Mouse (Mus musculus) lung, adult 18-20 months (tissue): Measurements from ENCODE around the gene Fgfr2.
"Not testable (repeated sequence)": the region's sequence is repeated elsewhere in the genome, so short reads cannot be mapped to it uniquely, and the experiment has no call there.

Source experiments
- DNase-seq, 2 experiments: peaks; one replicate each; pipeline ENCODE4 v3.0.0; 2022; ENCODE audit warnings: mixed read lengths in 2 of 2

Fgfr2 gene

DNA sequence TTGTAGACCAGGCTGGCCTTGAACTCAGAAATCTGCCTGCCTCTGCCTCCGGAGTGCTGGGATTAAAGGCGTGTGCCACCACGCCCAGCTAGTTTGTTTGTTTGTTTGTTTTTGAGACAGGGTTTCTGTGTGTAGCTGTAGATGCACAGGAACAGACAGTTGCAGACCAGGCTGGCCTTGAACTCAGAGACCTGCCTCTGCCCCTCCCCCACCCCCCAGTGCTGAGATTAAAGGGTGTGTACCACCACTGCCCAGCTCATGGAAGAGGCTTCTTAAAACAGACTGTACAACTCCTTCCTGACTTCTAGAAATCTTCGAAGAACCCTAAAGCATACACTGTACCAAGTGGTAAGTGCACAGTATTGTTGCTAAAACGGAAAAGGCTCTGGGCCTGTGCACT lies 2577.7 kb downstream of the Fgfr2 start:
- DNase-seq: no peak

DNA sequence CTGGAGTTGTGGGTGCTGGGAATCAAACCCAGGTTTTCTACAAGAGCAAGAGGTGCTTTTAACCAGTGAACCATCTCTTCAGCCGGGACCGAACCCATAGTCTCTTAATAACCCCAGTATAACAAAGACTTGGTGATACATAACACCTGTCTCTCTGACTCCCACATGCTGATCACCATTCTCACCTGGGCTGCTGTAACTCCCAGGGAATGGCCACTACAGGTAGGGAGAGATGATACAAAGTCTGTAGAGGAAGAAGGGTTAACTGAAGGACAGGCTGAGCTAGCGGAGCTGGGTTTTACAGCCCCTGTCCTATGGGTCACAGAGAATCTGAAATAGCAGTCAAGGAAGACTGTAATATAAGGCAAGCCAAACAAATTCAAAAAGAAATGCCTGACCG lies 2580.0 kb downstream of the Fgfr2 start:
- no peak for DNase-seq

DNA sequence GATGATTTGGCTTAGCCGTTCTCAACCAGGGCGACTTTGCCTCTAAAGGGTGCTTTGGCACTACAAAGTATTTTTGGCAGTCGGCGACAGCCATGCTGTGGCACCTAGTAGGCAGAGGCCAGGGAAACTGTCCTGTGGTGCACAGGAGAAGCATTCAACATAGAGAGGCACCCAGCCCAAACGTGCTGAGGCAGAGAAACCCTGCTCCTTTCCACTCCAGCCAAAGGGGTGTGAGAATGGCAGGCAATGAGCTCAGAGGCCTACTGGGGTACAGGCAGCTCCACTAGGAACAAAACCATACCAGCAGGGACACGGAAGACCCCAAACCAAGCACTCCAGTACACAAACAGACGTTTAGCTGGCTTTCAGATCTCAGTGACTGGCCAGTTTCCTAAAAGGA lies 2583.0 kb downstream of the Fgfr2 start:
- no peak for DNase-seq

DNA sequence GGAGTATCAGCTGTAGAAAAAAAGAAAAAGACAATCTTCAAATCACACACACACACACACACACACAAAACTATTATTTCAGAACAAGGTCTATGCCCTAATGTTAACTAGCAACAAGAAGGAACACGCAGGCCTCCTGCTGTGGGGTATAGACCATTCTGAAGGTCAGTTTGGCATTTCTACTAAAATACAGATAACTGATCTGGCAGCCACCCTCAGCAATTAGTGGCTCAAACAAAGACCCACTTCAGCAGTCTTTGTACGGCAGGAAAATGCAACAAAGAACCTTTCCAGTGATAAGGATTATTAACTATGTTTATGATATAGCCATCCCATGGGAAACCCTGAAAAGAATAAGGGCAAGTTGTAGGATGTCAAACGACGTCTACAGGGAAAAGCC lies 2586.1 kb downstream of the Fgfr2 start:
- no peak for DNase-seq

DNA sequence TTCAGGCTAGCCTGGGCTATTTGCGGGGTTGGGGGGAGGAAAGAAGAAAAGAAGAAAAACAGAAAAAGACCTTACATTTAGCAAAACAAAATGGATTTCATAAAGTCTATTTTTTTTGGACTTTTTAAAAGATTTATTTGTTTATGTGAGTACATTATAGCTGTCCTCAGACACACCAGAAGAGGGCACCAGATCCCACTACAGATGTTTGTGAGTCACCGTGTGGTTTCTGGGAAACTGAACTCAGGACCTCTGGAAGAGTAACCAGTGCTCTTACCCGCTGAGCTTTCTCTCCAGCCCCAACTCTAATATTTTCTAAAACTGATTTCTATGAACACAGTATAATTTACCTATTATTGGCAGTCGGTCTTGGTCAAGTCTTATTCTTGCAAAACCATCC lies 2588.0 kb downstream of the Fgfr2 start:
- no peak for DNase-seq

DNA sequence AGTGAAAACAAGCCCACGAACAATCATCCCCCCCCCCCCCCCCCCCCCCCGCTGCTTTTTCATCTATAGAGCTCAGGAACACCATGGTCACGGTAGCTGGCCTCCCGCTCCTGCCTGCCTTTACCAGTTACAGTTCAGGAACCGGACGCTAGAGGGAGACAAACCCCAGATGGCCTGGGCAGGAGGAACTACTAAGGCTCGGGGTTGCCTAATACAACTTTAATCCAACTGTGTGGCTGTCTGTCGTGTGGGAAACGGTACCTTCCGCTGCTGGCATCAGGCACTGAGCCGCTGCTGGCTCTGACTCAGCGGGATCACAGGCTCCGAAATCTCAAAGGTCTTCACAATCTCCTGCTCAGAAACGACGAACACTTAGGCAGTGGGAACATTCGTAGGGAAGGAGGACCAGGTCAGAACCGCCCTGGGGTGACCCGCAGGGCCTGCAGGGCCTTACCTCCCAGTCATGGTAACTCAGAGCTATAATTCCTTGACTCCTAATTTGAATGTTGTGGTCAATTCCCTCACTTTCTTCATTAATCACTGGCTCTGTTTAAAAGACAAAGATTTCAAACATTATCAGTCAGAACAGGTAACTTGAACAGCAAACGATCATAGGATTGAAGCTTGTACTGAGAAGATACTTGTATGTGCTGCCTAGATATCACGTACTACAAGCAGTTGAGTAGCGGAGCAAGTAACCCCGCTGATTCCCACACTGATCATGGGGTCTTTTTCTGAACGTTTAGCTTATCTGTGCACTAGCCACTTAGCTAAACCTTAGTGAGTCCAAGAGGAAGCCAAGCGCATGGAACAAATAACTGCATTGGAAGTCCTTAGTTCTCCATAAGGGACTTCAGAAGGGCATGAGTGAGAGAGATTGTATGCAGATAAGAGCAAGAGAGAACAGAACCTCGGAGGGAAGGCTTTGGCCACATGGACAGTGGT lies 2589.6 kb downstream of the Fgfr2 start:
- DNase-seq: peak; percentile 84 to 87

DNA sequence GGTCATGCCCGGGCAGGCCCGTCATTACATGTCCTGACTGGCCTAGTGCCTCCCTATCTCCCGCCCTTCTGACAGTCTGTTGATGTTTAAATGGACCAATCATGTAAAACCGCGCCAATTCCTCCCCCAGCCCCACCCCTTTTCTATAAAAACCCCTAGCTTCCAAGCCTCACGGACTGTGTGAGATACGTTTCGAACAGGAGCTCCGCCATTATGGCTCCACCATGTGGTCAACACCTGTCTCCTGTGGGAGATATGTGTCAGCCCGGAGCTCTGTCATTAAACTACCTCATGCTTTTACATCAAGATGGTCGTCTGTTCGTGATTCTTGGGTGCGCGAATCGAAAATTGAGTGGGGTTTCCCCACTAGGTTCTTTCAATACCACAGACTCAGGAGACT lies 2592.0 kb downstream of the Fgfr2 start:
- not testable (repeated sequence) for DNase-seq

DNA sequence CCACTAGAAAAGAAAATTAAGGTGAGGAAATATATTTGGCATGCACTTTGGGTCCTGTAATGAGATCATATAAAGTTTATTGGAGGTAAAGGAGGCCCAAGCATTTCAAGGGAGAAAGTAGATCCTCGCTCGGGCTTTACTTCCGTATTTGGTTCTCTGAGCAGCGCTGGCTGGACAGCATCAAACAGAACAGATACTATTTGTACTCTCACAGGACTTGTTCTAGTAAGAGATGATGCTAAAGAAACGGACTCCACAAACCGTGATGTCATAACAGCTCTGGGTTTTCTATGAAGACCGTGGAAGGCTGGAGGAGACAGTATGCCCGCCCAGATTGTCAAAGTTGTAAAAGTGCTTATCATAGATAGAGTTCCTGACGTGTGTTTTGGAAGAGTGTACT lies 2595.8 kb downstream of the Fgfr2 start:
- DNase-seq: no peak

DNA sequence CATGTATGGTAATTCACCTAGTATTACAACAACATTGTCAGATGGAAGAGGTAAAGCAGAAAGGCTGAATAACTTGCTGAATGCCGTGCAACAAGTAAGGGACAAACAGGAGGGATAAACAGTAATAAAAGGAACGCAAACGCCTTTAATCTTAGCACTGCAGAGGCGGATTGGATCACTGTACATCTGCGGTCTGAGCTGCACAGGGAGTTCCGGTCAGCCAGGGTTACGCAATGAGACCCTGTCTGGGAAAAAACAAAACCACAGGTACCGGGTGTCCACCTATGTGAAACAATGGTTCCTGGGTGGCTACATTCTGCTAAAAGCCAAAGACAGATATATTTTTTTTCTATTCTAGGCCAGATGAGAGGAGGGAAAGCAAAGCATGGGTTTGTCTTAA lies 2599.7 kb downstream of the Fgfr2 start:
- DNase-seq: no peak

DNA sequence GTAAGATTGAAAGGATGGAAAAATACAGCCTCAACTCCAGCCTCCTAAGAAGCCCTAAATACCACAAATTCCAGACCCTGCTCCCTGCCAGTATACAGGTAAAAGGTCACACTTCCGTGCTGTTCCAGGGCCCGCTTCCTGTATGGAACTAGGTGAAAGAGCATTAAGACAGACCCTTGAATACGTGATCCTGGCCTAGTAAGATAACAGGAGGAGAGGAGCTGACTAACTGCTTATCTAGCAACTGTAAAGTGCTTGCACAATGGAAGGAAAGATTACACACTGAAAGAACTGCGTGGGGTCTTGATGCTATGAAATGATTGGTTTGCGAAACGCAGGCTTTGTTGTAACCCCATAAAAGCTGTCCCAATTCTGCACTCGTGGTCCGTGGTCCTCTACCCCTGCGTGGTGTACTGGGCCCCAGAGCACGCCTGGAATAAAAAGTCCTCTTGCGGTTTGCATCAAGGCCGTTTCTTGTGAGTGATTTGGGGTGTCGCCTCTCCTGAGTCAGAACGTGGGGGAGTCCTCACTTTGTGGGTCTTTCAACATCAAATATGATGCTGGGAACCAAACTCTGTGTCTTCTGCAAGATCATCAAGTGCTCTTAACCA lies 2602.2 kb downstream of the Fgfr2 start:
- DNase-seq: no peak

DNA sequence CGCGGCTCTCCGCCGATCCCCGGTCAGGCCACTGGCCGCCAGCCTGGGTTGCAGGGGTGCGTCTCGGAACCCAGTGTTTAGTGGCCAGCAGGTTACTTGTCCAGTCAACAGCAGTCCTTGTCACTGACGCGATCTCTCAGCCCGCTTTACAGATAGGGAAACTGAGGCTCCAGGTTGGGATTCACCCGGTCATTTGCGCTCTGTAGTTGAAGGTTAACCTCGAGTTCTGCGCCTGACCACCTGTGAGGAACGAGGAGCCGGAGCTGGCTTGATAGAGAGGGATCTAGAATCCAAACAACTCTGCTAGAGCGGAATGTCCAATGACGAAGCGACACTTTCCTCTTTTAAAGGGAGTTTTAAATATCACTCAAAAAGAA lies 2603.1 kb downstream of the Fgfr2 start, which contains the start of gene Ate1:
TSS of gene Ate1 (minus strand) at position 321 of the 377 bp plus-strand sequence.
- no peak for DNase-seq

DNA sequence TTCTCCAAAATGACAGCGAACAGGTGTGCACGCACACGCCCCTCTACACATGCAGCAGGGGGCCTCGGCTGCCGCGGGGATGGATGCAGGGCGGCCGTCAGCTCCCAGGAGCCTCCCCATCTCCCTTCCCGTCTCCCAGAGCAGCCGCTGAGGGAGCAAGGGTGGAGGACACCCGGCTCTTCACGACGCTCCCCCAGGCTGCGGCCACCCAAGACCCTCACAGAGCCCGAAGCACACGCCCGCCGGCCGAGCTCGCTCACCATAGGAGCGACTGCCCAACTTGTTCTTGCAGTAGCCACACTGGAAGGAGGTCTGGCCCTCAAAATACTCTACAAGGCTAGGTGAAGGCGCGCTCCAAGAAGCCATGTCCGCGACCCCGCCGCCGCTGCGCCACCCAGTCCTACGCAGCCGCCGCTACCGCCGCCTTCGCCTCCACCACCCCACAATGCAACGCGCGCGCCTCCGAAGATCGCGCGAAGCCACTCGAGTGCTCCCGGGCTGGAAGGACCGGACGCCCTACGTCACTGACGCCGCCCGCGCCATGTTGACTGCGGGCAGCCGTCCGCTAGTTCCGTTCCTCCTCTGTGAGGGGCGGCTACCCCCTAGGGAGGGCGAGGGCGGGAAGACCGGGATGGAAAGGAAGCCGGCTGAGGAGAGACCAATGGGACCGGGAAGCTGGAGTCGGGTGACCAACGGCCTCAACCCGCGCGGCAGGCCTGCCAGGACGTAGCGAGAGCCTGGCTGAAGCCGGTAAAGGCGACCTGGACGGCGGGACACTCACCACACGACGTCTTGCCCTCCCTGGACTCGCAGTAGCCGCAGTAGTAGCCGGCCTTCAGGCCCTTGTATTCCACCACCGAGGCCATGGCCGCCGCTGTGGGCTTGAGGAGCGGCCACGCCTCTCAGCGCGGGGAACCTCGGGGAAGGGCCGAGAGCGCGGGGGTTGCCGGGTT lies 2603.8 kb downstream of the Fgfr2 start:
- peak; percentile 97 to 98 for DNase-seq

DNA sequence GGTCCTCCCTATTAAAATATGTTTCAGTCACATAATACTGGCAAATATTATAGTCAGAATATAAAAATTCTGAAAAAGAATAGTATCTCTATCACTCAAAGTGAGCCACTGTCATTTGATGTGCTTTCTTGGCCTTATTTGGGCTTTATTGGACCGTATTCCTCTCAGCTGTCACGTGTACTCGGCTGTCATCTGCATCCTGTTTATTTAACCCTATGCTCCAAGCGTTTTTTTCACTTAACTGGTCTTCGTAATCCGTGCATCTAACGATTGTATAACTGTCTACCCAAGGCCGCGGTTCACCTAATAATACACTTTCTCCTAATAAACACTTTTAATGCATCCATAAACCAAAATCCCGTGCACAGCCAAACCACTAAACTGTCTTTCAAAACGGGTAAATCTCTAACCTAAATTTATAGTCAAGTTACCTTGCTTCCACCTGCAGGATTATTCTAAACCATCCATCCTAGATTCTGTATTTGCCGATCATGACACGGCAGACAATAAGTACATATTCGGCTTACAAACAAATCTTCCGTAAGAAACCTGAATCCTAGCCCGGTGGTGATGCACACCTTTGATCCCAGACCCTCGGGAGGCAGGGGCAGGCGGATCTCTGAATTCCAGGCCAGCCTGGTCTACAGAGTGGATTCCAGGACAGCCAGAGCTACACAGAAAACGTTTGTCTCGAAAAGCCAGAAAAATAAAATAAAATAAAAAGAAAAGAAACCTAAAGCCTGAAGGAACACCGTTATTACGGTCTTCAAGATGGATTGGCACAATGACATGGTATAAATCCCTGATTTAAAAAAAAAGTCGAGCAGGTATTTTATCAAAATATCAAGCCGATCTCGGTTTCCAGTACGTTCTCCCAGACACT lies 2604.7 kb downstream of the Fgfr2 start:
- peak in 1 of 2 experiments; percentile 19 for DNase-seq

DNA sequence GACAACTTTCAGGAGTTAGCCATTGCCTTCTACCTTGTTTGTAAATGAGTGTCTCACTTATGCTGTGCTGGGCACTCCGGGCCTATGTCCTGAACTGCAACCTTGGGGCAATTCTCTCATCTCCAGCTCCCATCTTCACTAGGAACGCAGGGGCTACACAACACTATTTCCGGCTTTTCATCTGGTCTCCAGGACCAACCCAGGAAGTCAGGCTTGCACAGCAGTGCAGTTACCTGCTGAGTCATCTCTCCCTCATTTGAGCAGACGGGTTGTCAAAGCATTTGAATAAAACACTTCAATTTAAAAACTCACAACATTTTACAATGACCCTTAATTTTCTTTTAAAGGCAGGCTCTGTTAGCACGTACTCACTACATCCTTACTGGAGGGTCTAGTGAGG lies 2612.9 kb downstream of the Fgfr2 start:
- DNase-seq: no peak

DNA sequence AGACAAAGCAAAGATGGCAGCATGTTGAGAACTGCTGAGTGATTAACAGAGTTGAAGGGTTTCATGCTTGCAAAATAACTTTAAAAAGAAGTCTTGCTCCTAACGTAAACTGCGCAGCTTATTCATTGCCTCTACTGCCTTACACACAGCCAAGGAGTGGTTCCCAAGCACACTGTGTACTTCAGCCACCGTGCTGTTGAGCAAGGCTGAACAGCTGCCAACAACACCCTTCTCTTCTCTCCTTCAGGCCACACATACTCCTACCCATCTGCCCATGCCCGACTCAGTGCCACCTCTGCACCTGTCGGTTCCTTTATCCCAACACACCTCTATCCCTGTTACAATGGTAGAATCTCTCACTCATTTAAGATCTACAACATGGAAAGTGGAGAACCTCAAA lies 2620.1 kb downstream of the Fgfr2 start:
- DNase-seq: peak; percentile 30 to 70

DNA sequence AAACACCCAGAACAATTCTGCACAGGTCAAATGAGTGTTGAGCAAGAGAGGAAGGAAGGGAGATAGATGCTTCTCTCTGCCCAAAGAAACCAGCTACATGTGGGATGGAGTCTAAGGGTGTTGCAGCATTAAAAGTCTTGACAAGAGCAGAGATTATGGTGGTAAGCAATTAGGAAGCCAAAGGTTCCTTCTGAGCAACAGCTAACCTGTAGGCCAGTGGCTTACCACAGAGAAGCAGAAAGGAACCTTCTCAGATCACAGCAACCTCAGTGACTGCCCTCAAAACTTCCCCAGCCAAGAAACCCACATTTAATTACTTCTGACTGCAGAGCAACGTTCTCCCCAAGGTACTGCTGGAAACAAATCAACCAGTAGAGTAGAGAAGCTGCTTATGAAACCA lies 2621.7 kb downstream of the Fgfr2 start:
- DNase-seq: no peak

DNA sequence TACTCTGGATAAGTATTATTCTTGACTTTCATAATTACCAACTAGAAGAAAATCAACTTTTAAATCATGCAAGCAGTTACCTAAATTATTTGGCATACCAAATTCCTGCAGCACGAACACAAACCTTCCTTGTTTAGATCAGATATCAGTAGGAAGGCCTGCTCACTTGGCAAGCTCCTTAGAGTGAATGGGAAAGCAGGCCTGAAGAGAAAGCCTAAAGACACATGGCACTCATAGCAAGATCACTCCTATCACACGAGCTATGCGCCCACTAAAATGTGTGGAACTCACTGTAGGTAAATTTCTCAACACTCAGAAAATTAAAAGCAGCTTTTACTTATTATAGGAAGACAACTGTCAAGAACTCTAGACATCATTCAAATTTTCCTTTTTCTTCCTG lies 2629.8 kb downstream of the Fgfr2 start:
- DNase-seq: no peak

DNA sequence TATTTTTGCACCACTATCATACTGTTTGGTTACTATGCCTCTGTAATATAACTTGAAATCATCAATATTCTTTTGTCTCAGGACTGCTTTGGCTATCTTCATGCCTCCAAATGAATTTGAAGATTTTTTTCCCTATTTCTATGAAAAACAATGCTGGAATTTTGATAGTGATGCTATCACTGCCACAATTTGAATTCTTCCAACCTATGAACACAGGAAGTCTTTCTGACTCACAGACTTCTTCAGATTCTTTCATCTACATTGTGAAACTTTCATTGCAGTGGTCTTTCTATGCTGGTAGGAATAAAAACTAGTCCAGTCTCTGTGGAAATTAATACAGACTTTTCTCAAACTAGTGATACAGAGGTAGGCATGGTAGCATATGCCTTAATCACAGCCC lies 2631.1 kb downstream of the Fgfr2 start:
- DNase-seq: no peak

DNA sequence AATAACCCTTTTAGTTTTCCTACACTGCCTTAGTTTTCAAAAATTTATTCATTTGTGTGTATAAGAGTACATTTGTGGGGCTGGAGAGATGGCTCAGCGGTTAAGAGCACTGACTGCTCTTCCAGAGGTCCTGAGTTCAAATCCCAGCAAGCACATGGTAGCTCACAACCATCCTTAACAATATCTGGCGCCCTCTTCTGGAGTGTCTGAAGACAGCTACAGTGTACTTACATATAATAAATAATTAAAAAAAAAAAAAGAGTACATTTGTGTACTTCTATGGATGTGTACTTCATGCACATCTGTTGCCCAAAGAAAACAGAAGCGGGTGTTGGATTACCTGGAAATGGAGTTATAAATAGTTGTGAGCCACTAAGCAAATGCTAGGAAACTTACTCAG lies 2644.1 kb downstream of the Fgfr2 start:
- not testable (repeated sequence) for DNase-seq

DNA sequence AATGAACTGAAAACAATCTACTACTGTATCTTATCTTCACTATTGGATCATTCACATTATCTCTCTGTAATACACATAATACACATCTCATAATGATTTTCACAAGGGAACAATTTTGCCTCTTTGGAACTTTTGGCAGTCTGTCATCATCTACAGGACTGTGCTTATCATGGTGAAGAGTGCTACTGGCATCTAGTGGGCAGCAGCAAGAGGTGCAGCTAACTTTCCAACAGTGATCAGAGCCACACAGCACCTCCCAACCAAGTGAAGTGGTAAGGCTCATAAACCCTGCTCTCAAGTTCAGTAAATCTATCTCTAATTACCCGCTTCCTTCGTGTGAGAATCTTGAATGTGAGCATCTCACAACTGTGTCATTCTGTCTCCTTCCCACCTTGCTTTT lies 2647.2 kb downstream of the Fgfr2 start:
- DNase-seq: peak; percentile 7 to 40

DNA sequence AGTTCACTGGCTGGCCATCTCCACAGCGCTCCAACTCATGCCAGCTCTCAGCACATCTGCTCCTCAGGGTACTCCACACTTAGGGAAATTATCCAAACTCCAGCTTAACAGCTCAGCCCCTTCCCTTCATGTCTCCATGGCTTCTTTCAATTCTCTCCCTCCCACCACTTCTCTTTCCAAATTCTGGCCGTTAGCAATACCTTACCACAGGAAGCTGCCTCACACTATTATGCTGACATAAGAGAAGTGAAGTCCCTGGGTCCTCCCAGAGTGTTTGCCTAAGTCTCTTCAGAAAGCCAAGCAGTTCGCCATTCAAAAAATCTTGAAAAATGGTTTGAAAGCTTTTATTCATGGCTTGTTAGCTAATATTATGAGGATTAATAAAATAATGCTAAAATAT lies 2649.3 kb downstream of the Fgfr2 start:
- no peak for DNase-seq

DNA sequence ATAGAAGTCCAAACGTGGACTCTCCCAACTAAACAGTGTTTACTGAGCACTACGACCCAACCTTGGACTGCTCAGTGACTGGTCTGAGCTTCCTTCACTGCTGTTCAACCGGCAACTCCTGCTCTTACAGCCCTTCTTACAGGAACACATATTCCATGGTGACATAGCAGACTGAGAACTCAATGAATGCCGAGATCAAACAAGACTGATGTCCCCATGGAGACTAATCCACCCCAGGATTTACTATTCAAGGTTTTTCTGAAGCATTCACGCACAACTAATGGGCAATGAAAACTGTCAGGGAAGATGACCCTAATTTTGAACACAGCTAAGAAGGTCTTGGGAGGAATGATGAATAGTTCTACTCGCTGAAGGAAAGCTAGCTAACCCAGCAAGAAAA lies 2650.5 kb downstream of the Fgfr2 start:
- no peak for DNase-seq
